Mouse (Mus musculus) cortical plate, adult 2 months (tissue): Measurements from ENCODE around the gene Ghdc. TPM values are rescaled to one million over a fixed set of nuclear protein-coding genes. Genes with fewer than 3 reads are reported as not detected.
A peak's percentile ranks its signal among the peaks of the same experiment; 100 is the strongest.

ENCODE experiments used
- H3K27ac ChIP-seq: fragments of 200-500 bp; 2 replicates; pipeline ENCODE4 v1.5.1; 2012; ENCODE audit warnings: low read length, control low read depth, inconsistent platforms; ENCODE audit not compliant: insufficient read depth
- H3K4me1 ChIP-seq: fragments of 200-500 bp; 2 replicates; pipeline ENCODE4 v1.6.1; 2011; ENCODE audit warnings: low read length; ENCODE audit not compliant: control insufficient read depth, insufficient read depth
- H3K4me3 ChIP-seq: fragments of 200-500 bp; 2 replicates; pipeline ENCODE4 v1.5.1; 2011; ENCODE audit warnings: mild to moderate bottlenecking, low read length, control low read depth; ENCODE audit not compliant: insufficient read depth
- CTCF ChIP-seq: fragments of 200-500 bp; IDR thresholded peaks from 2 replicates; pipeline ENCODE4 v1.5.1; 2011; ENCODE audit warnings: mild to moderate bottlenecking, control low read depth, low read length; ENCODE audit not compliant: insufficient read depth; ENCODE audit errors: extremely low read depth
- POLR2A ChIP-seq: fragments of 200-500 bp; IDR thresholded peaks from 2 replicates; pipeline ENCODE4 v1.6.1; 2011; ENCODE audit warnings: mild to moderate bottlenecking, low read length, control low read depth; ENCODE audit not compliant: insufficient read depth; ENCODE audit errors: extremely low read depth
- polyA plus RNA-seq: library from polyadenylated mRNA; depleted of rRNA; stranded (reverse); fragments of >200 nt; gene quantifications from 2 replicates; pipeline ENCODE4 v1.2.3, GENCODE M21; 2012

Gene Ghdc
- polyA plus RNA-seq, 1 experiment, result 7.5 TPM

- Histone ChIP-seq H3K4me1 (peaks cover 9% of the 10 kb centered on the region), H3K4me3 (peak within 1 kb of the TSS; percentile 42), H3K27ac (0 out of 2 replicates have a peak within 1 kb of the TSS, but pooled peaks have one; percentile 4)
- TF ChIP-seq POLR2A (peak; percentile 89), CTCF (no peak)
These were observed 32.6 kb downstream of the Ghdc start, which contains the start of gene Rab5c for GRCm38 (mm10) chr11:100738066-100738604. Gene Rab5c (minus strand): TSS chr11:100738215.

GRCm38 (mm10) chr11:100737105-100737733 is 33.5 kb downstream of the Ghdc start:
- Histone ChIP-seq H3K4me3 (peak overlapping the region; percentile 42), H3K4me1 (peaks cover 9% of the 10 kb centered on the region), H3K27ac (no peak overlapping the region)
- TF ChIP-seq CTCF, result no peak

GRCm38 (mm10) chr11:100736746-100737080 is 34.0 kb downstream of the Ghdc start:
- no peak for TF ChIP-seq CTCF
- no peak for TF ChIP-seq POLR2A
- H3K4me3 ChIP-seq, result peak overlapping the region; percentile 42; the same call in 1 of the 2 replicates
- peaks cover 9% of the 10 kb centered on the region for H3K4me1 ChIP-seq

GRCm38 (mm10) chr11:100735954-100736745 is 34.6 kb downstream of the Ghdc start:
- peaks cover 9% of the 10 kb centered on the region for H3K4me1 ChIP-seq
- peak overlapping the region; percentile 42; the same call in 1 of the 2 replicates for H3K4me3 ChIP-seq
- no peak for TF ChIP-seq POLR2A
- no peak for TF ChIP-seq CTCF
- no peak overlapping the region for H3K27ac ChIP-seq

More at GRCm38 (mm10) chr11:100736746-100737080, 34.0 kb downstream of the Ghdc start:
- H3K27ac ChIP-seq, result no peak overlapping the region

GRCm38 (mm10) chr11:100735134-100735865 is 35.5 kb downstream of the Ghdc start:
- TF ChIP-seq POLR2A, result no peak
- TF ChIP-seq CTCF, result no peak
- Histone ChIP-seq H3K4me3 (no peak overlapping the region), H3K4me1 (peaks cover 11% of the 10 kb centered on the region), H3K27ac (no peak overlapping the region)

GRCm38 (mm10) chr11:100730477-100731205 is 40.1 kb downstream of the Ghdc start:
- no peak for TF ChIP-seq CTCF
- TF ChIP-seq POLR2A, result no peak
- Histone ChIP-seq H3K4me3 (no peak overlapping the region), H3K4me1 (peaks cover 2% of the 10 kb centered on the region)

GRCm38 (mm10) chr11:100729976-100730375 is 40.8 kb downstream of the Ghdc start:
- no peak overlapping the region for H3K27ac ChIP-seq
- peaks cover 4% of the 10 kb centered on the region for H3K4me1 ChIP-seq
- no peak for TF ChIP-seq CTCF
- TF ChIP-seq POLR2A, result no peak
- H3K4me3 ChIP-seq, result no peak overlapping the region

More at GRCm38 (mm10) chr11:100730477-100731205, 40.1 kb downstream of the Ghdc start:
- no peak overlapping the region for H3K27ac ChIP-seq

GRCm38 (mm10) chr11:100728601-100729000 is 42.2 kb downstream of the Ghdc start:
- TF ChIP-seq CTCF (no peak), POLR2A (no peak)
- H3K4me3 ChIP-seq, result no peak overlapping the region
- peaks cover 4% of the 10 kb centered on the region for H3K4me1 ChIP-seq
- no peak overlapping the region for H3K27ac ChIP-seq

GRCm38 (mm10) chr11:100727201-100727600 is 43.6 kb downstream of the Ghdc start:
- Histone ChIP-seq H3K27ac (no peak overlapping the region), H3K4me3 (no peak overlapping the region), H3K4me1 (peaks cover 7% of the 10 kb centered on the region)
- TF ChIP-seq POLR2A (no peak), CTCF (no peak)
